Mouse (Mus musculus) spleen, postnatal 36 days (tissue): ENCODE measurements around the gene Nod1.

ENCODE experiments used
- DNase-seq, 2 experiments: peaks; one replicate each; pipeline ENCODE4 v3.0.0; 2022; ENCODE audit warnings: low spot score in 2 of 2, mixed read lengths in 1 of 2

Gene Nod1

DNA sequence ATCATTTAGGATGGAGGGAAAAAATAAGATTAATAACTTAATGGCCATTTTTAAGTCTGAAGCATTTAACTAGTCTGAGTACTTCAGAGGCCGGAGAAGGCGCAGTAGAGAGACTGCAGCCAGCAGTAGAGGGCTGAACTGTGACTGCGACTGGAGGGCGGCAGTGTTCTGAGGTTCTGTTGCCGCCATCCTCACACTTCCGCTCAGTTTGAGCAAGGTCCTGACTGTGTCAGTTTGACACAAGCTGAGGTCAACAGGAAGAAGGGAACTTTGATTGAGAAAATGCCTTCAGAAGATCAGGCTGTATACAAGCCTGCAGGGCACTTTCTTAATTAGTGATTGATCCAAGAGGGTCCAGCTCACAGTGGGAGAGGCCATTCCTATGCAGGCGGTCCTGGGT, 86.2 kb downstream of the Nod1 start:
- no peak for DNase-seq

DNA sequence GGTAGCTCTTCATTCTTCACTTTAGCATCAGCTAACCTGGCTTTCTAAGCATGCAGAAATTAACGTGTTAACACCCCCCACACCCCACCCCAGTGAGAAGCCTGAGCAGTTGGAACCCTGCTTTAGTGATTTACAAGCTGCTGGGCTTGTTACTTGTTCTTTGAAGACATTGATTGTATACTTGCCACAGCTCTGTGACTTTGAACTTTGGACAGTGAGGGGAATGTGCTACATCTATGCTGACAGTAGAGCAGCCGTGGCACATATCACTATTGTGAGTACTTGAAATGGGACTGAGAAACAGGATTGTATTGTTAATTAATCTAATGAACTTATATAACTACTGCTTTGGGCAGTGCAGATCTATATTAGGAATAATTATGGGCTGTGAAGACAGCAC, 89.0 kb downstream of the Nod1 start:
- DNase-seq = no peak

DNA sequence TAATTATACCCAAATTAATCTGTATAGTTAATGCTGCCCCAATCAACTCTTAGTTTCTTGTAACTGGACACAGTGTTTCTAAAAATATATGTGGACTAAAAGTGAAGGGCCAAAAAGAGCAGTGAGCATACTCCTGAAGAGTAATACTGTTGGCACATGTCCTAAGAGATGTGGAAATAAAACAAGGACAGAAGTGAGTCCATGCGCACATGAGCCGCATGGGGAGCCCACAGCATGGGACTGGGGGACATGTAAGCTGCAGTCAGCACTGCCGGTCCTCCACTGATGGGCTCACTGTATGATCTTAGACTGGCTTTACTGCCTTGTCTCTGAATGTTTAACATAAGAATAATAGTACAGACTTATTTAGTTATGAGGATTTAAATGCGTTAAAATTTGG, 92.3 kb downstream of the Nod1 start:
- no peak for DNase-seq

DNA sequence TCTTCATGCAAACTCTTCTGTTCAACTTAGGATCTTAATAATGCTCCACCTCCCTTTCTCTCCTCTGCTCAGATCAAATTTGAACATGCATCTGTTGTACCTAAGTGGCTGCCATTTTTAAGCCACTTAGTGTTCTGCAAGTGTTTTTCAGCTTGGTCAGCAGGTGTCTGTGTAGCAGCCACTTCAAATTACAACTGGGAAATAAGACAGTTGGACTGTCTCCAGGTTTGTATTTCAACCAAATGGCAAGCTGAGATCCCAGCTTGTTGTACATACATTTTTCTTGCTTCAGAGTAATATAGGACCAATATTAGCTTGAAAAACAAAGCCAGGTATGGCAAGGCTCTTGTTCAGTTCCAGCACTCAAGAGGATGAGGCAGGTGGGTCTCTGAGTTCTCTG, 93.9 kb downstream of the Nod1 start:
- DNase-seq = no peak

DNA sequence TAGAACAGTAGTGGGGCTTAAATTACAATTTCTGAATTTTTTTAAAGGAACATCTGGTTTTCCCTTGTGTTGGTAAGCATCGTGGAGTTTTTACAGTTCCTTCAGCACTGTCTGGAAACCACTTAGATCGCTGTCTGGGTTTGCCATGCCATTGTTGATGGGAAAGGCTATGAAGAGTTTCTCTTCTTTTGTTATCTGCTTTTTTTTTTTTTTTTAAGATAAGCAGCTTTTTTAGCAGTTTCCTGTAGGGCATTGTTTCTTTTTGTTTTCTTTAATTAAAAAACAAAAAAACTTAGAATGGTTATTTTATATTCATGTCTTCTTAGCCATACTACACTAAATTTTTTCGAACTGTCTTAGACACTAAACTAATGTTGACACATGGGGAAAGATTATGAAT, 94.8 kb downstream of the Nod1 start:
- DNase-seq = no peak

DNA sequence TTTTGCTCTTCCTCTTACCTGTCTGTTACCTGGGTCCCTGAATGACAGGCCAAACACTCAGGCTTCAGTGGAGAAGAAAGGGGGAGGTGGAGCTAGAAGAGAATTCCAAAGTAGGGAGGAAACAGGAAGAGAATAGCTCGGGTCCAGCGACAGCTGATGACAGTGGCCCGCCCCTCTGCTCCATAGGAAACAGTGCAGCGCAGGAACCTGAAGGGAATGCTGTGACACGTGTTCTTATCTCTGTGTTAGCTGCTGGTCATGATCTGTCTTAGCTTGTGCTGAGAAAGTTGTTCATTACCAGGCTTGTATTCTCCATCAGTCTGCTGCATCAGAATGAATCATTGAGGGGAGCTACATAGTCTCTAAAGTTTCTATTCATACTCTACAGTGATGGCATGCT, 95.6 kb downstream of the Nod1 start:
- no peak for DNase-seq
